Mouse (Mus musculus) MEL-GATA-1-ER (cell line): Measurements from ENCODE around the gene Olfr651.
"Not testable (repeated sequence)": the region's sequence is repeated elsewhere in the genome, so short reads cannot be mapped to it uniquely, and the experiment has no call there.

Experiments used
- DNase-seq: peaks from one replicate; pipeline ENCODE4 v3.0.0-alpha.2; 2012; ENCODE audit warnings: low read depth; ENCODE audit errors: extremely low read depth

Gene Olfr651

DNA sequence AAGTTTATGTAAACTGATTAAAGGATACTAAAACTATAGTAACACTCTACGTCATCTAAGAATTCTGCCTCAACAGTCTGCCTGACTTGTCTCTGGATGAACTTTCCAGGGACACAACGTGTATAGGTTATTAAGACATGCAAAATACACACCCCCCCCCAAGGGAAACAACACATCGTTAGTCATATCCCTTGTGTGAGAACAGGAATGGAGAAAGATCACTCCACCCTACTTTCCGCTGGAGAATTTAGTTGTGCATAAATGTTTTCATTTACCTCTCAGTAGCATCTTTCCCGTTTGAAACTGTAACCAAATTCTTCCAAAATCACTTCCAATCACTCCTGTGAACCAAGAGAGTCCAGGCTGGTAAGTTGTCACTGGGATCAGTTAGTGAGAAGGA lies at the start of gene Olfr651:
Gene Olfr651 (plus strand): TSS at position 301 of the 400 bp plus-strand sequence.
- DNase-seq: no peak

- not testable (repeated sequence) for DNase-seq
Observed at GRCm38 (mm10) chr7:104501186-104501585, 48.7 kb upstream of the Olfr651 start.

- no peak for DNase-seq
Observed at GRCm38 (mm10) chr7:104501589-104502371, 48.2 kb upstream of the Olfr651 start.

DNA sequence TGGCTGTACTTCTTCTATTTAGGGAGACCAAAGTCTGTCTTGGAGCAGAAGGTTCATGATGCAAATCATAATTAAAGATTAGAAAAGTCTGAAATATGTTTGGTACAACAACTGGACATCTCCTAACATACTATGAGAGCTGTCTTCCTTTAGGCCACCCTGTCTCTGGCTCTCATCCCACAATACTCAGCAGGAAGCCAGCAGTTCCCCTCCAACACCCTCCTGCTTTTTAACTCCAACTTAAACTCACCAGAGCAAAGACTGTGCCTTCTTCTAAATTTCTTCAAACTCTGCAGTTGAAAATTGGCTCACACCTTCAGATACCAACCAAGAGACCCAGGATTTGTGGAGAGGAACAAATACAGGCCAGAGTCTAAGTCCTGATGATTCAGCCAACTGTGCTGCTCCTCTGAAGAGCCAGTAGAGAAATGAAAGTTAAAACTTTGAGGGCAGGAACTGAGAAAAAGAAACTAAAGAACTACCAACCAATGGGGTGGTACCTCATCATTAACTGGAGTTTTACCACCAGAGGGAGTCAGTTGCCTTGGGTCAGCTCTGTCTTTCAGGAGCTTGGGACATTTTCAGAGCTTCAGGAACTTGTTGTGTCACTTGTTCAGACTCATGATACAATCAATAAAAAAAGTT lies 42.4 kb upstream of the Olfr651 start, which contains the start of gene Trim30d:
Gene Trim30d (minus strand): TSS at position 429 of the 645 bp plus-strand sequence.
- DNase-seq: not testable (repeated sequence)

DNA sequence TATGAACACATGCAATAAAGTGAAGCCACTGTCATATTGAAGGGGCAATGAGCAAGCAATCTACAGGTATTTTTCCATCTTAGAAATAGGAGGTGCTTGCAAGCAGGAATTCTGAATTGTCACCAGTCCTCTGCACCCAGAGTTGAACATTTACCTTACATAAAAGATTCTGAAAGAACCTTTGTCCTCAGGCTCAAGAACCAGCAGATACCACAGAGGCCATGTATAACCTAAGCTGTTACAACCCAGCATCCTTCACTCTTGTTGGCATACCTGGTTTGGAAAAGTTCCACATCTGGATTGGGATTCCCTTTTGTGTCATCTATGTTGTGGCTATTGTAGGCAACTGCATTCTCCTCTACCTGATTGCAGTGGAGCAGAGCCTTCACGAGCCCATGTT lies 2.8 kb downstream of the Olfr651 start:
- no peak for DNase-seq

DNA sequence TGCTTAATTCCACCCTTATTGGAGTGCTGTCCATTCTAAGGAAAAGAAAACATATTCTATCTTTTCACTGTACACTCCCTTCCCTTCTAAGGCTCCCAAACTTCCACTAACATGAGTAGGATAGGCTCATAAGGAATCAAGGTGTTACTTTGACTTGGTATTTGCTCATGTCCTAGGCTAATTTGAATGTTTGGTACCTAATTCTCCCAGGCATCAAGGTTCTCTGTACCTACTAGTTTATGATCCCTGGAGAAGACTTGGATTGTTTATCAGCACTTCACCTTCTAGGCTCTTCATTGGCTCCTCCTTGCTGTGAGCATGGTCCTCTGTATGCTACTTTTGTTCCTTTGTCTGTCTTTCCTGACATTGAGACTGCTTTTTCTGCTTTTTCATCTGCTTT lies 10.7 kb downstream of the Olfr651 start, which contains the start of gene Olfr652:
Gene Olfr652 (plus strand): TSS at position 301 of the 400 bp plus-strand sequence.
- DNase-seq: no peak

DNA sequence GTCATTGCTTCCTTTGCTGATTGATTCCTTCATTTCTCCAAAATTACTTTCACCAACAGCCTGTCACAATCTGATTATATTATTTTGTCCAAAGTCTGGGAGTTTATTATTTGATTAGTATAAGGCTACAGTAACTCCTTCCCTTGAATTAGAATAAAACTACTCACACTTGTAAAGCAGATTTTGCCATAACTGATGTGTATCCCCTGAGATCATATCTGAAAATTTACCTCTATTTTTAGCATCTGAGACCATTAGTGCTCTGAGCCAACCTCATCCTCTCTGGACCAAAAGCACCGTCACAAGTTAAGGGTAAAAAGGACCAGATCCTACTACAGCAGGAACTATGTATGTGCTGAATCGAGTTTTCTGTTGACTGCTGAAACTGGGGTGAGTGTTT lies 27.1 kb downstream of the Olfr651 start, which contains the start of gene Olfr653:
Gene Olfr653 (plus strand): TSS at position 301 of the 400 bp plus-strand sequence.
- DNase-seq: no peak

DNA sequence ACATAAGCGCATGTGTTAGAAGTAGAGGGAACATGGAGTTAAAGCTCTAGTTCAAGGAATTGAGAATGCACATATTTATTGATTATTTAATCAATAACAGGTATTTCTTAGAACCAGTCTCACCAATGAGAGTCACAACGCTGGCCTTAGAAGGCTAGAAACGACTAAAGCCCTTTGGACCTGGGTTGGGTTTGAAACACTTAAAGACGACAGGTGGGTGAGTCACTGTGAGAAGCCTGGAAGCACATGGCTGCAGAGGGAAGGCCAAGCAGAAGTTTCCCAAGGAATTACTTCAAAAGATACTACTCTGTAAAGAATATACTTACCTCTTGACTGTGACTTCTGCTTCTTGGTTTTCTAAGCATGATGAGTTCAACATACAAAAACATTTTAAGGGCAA lies 30.9 kb downstream of the Olfr651 start:
- DNase-seq: no peak

DNA sequence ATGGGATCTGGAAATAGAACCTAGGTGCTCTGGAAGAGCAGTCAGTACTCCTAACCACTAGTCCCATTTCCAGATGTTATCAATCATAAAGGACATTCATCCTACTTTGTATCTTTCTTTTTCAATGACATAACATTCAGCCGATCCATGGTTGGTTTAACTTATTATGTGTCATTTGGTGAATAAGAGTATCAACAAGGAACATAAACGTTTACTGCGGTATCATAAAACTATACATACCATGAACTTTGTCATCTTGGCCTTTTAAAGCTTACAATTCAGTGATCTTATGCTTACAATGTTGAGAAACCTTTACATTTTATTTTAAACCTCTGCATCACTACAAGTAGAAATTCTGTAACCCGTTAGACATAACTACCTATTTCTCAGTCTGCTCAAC lies 31.5 kb downstream of the Olfr651 start:
- no peak for DNase-seq

GRCm38 (mm10) chr7:104586725-104587124 lies 36.8 kb downstream of the Olfr651 start, which contains the start of gene Olfr654:
Gene Olfr654, plus strand, starts transcription at chr7:104587025.
- DNase-seq: no peak

- DNase-seq: no peak
Observed at GRCm38 (mm10) chr7:104588274-104588673, 38.3 kb downstream of the Olfr651 start.

- DNase-seq: no peak
Observed at GRCm38 (mm10) chr7:104601679-104602078, 51.7 kb downstream of the Olfr651 start, which contains the start of gene Olfr655. Gene Olfr655, minus strand, starts transcription at chr7:104601779.

DNA sequence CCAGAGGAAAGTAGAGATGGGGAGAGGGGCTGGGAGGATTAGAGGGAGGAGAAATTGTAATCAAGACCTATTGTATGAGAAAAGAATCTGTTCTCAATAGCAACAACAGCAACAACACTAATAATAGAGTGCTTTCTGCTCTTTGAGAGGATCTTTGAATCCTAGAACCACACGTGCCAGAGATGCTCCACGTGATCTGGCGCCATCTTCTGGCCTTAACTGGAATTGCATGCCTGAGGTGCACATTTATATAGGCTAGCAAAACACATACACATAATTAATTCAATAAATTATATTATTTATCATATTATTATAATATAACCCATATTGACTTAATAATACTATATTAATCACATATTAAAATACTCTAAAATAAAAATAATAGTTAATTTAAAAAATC lies 53.2 kb downstream of the Olfr651 start:
- no peak for DNase-seq
